Mouse (Mus musculus) embryonic facial prominence, embryonic 10.5 days (tissue): ENCODE measurements around the gene Slc23a3. TPM values are rescaled to one million over a fixed set of nuclear protein-coding genes. Genes with fewer than 3 reads are reported as not detected.

ENCODE experiments used
- DNase-seq: peaks from one replicate; pipeline ENCODE4 v3.0.0-alpha.2; 2017; ENCODE audit warnings: low spot score
- H3K27ac ChIP-seq: fragments of 300-500 bp; sonication (generic); replicated peaks from 2 replicates; pipeline ENCODE4 v1.5.1; 2016; ENCODE audit warnings: mild to moderate bottlenecking
- H3K27me3 ChIP-seq: fragments of 300-500 bp; sonication (generic); replicated peaks from 2 replicates; pipeline ENCODE4 v1.6.1; 2016; ENCODE audit warnings: low read depth, mild to moderate bottlenecking; ENCODE audit not compliant: poor library complexity, severe bottlenecking
- H3K36me3 ChIP-seq: fragments of 300-500 bp; sonication (generic); replicated peaks from 2 replicates; pipeline ENCODE4 v1.6.1; 2016; ENCODE audit warnings: mild to moderate bottlenecking, moderate library complexity
- H3K4me1 ChIP-seq: fragments of 300-500 bp; sonication (generic); 2 replicates; pipeline ENCODE4 v1.6.1; 2016
- H3K4me3 ChIP-seq: fragments of 300-500 bp; sonication (generic); 2 replicates; pipeline ENCODE4 v1.5.1; 2016; ENCODE audit warnings: mild to moderate bottlenecking, moderate library complexity
- H3K9me3 ChIP-seq: fragments of 300-500 bp; sonication (generic); 2 replicates; pipeline ENCODE4 v1.6.1; 2016; ENCODE audit warnings: mild to moderate bottlenecking
- WGBS: fragments of 180-500 bp; shearing (Covaris S2); methylation state at CpG from one replicate; pipeline ENCODE4 v1.1.7; 2016; 5-methylcytosine and 5-hydroxymethylcytosine counted together
- polyA plus RNA-seq: library from polyadenylated mRNA; unstranded; fragments of >200 nt; fragmentation: Nextera tagmentation; extraction: Ambion mirVana; gene quantifications from 2 replicates; pipeline ENCODE4 v1.2.1, GENCODE M21; 2016

Slc23a3 gene
- polyA plus RNA-seq: 0.06 and 0.08 TPM in 2 replicates

DNA sequence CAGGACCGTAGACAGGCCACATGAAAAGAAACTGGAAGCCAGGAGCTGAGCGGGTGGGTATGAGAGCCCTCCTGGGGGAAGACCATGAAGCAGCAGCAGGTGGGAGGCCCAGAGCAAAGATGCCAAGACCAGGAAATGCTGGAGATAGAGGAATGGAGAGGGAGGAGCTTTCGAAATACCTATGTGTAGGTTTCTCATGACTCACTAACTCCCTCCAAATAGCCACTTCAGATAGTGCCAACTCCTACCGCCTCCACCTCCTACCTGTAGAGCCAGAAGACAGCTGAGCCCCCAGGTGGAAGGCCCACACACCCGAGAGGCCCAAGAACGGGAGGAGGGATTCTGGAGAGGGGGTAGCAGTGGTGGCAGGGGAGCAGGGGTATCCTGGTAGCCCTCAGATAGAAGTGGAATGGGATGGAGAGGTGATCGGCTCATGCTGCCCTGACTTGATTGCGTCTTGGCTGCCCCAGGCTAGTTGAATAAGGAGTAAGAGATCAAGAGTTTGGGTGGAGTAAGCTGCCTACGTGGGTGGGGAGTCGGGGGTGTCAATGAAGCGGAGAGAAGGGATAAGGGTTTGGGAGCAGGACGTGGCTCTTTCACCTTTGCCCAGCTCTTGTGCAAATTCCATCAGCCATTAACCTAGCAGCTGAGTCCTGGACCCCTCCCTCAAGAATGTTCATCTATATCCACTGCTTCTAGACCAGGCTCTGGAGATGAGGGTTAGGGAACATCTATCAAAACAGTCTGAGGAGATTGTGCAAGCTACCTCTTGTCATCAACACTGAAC, at the start of gene Slc23a3:
Slc23a3 (minus strand) TSS at position 470 of the 787 bp plus-strand sequence.
- Histone ChIP-seq H3K27ac (no peak within 1 kb of the TSS), H3K9me3 (no peaks in the 10 kb centered on the region), H3K4me1 (no peaks in the 10 kb centered on the region), H3K36me3 (peaks cover 37% of the 10 kb centered on the region), H3K4me3 (no peak within 1 kb of the TSS), H3K27me3 (no peaks in the 10 kb centered on the region)
- WGBS: 68% methylated on average over 12 of the region's 12 CpGs
- no peak for DNase-seq

DNA sequence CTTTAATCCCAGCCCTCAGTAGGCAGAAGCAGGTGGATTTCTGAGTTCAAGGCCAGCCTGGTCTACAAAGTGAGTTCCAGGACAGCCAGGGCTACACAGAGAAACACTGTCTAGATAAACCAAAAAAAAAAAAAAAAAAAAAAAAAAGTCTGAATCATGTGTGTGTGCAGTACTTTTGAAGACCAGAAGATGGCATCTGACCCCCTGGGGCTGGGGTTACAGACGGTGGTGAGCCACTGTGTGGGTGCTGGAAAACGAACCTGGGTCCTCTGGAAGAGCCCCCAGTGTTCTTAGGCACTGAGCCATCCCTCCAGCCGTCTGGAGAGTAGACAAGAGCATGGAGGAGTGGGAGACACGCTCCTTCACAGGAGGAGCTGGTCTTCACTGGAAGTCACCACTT, 48.5 kb upstream of the Slc23a3 start:
- H3K4me3 ChIP-seq: no peak overlapping the region
- no peak overlapping the region for H3K27ac ChIP-seq
- 68% methylated on average over 4 of the region's 4 CpGs for WGBS
- peaks cover 27% of the 10 kb centered on the region for H3K4me1 ChIP-seq
- peaks cover 64% of the 10 kb centered on the region for H3K36me3 ChIP-seq
- H3K27me3 ChIP-seq: no peaks in the 10 kb centered on the region
- DNase-seq: no peak
- H3K9me3 ChIP-seq: no peaks in the 10 kb centered on the region

DNA sequence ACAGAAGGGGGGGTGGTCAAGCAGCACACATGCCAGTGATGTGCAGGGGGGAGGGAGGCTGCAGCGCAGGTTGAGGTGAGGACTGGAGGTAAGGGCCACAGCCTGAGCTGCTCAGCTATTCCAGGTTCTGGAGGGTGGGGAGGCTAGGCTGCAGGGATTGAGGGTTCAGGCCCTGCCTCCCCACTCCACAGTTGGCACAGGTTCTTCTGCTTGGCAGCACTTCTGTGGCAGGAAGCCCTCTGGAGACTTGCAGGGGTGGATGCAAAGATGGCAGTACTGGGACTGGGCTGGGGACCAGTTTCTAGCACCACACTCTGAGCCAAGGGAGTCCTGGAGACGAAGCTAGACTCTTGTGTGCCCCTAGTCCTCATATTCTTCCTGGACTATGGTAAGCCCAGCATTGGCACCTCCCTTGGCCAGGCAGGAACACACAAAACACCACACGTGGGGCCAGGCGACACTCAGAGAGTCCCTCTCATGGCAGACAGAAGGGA, 47.7 kb upstream of the Slc23a3 start:
- Histone ChIP-seq H3K4me1 (peaks cover 27% of the 10 kb centered on the region), H3K27ac (no peak overlapping the region), H3K36me3 (peaks cover 64% of the 10 kb centered on the region), H3K9me3 (no peaks in the 10 kb centered on the region), H3K4me3 (no peak overlapping the region), H3K27me3 (no peaks in the 10 kb centered on the region)
- no peak for DNase-seq
- 83% methylated on average over 4 of the region's 4 CpGs for WGBS

DNA sequence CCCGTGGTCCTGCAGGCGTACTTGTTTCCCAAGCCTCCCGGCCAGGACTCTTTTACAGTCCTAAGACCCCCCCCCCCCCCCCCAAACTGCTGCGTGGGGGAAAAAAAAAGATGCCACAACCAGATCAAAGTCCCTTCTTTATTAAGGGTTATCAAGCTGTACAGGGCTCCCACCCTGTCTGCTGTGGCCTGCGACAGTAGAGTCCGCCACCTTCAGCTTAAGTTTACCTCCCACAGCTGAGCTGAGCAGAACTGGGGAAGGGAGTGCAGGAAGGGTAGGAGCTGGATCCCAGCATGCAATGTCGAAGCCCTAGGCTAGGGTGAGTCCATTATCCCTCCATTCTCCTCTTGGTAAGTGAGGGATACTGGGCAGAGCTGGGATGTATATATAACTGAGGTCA, 47.1 kb upstream of the Slc23a3 start:
- peaks cover 64% of the 10 kb centered on the region for H3K36me3 ChIP-seq
- no peaks in the 10 kb centered on the region for H3K27me3 ChIP-seq
- peak overlapping the region; percentile 81 for H3K4me3 ChIP-seq
- H3K27ac ChIP-seq: peak overlapping the region; percentile 85
- 38% methylated on average over 7 of the region's 7 CpGs for WGBS
- peaks cover 27% of the 10 kb centered on the region for H3K4me1 ChIP-seq
- no peak for DNase-seq
- H3K9me3 ChIP-seq: no peaks in the 10 kb centered on the region

DNA sequence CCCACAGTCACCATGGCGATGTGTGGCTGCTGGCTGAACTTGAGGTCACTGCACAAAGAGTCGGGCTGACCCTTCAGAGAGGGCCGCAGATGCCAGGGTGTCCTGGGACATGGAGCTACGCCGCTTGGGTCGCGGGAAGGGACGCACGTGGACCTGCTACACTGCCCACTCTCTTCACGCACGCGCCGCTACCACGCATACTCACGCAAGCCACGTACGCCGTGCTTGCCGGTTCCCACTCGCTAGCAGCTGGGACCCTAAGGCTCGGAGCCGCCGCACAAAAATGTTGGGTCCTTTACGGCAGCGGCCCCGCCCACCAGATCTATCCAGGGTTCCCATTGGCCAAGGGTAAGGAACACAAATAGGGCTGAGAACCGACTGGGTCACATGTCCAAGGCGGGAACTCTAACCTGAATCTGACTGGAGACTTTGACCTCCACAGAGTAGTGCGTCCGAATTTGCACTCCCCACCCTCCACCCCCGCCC, 46.5 kb upstream of the Slc23a3 start, which contains the start of gene Abcb6:
Abcb6 (minus strand) TSS at position 288 of the 486 bp plus-strand sequence.
- under 1% methylated on average over 31 of the region's 31 CpGs for WGBS
- no peaks in the 10 kb centered on the region for H3K9me3 ChIP-seq

DNA sequence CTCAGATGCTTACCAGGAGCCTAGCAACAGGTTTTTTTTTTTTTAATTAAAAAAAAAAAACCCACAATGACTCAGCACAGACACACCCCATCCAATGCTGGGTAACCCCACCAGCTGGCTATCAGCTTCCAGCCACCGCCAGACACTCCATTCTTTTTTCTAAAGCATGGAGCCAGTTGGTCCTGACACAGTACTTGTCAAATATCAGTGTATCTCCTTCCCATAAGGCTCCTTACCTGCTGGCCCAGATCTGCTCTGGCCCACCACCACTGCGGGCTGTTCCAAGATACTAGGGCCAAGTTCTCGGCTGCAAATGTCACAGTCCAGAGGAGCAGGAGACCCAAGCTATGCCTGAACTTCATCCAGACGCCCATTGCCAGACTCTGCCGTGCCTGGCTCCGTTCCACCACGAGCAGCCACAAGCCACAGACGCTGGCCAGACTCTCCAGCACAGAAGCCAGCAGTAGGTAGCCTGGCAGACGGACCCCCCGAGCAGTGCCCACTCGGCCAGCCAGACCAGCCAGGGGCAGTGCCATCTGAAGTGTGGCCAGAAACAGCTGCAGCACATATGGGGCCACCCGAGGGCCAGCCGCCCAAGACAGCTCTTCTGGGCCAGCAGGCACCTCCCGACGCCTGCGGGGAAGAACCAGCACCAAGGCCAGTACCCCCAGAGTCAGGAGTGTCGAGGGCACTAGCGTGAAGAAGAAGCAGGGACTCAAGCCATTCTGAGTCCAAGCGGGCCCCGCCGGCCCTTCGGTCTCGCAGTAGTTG, 45.8 kb upstream of the Slc23a3 start:
- no peak for DNase-seq
- Histone ChIP-seq H3K4me3 (peak overlapping the region; percentile 81), H3K27me3 (no peaks in the 10 kb centered on the region), H3K27ac (peak overlapping the region; percentile 85), H3K9me3 (no peaks in the 10 kb centered on the region), H3K4me1 (peaks cover 27% of the 10 kb centered on the region), H3K36me3 (peaks cover 64% of the 10 kb centered on the region)
- WGBS: 12% methylated on average over 23 of the region's 23 CpGs

More for the DNA sequence above, 46.5 kb upstream of the Slc23a3 start, which contains the start of gene Abcb6:
- Histone ChIP-seq H3K27me3 (no peaks in the 10 kb centered on the region), H3K27ac (peak within 1 kb of the TSS; percentile 85), H3K36me3 (peaks cover 64% of the 10 kb centered on the region), H3K4me3 (peak within 1 kb of the TSS; percentile 81), H3K4me1 (peaks cover 27% of the 10 kb centered on the region)
- DNase-seq: peak; percentile 94

DNA sequence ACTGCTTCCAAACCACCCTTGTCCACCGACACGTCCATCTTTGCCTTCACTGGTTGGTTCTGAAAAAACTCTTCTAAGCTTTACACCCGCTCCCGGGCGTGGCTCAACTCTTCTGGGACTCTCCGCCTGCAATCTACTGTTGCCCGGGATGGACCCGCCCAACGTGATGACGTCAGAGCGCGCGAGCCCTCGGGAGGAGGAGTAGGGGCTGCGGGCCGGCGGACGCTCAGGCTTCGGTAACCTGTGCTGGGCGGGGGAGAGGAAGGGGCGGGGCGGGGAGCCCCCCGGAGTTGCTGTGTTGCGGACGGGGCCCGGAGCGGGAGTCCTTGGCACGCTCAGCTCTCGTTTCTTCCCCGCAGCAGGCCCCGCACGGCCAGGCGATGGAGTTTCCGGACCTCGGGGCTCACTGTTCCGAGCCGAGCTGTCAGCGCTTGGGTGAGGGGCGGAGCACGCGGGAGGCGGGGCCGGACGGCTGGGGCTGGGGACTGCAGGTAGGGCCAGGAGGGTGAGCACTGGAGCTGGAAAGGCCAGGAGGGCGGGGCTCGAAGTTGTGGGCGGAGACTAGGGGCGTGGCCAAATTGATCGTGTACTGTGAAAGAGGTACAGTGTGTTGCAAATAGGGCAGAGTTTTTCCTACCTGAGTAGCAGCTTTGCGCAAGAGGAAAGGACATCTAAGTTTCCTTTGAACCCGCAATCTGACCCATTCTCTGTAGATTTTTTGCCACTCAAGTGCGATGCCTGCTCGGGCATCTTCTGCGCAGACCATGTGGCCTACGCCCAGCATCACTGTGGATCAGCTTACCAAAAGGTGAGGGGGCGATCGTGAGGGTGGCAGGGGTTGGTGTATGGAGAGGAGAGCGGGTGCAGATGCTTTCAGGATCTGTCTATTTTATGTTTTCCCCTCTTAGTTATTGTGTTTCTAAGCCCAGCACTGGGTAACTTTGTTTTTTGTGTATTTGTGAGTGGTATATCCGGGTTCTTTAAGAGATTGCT, 35.1 kb upstream of the Slc23a3 start, which contains the start of gene Zfand2b:
Zfand2b (plus strand) TSS at position 175 of the 993 bp plus-strand sequence.
- H3K36me3 ChIP-seq: peaks cover 41% of the 10 kb centered on the region
- under 1% methylated on average over 59 of the region's 59 CpGs for WGBS
- H3K27me3 ChIP-seq: no peaks in the 10 kb centered on the region
- no peaks in the 10 kb centered on the region for H3K9me3 ChIP-seq
- peaks cover 15% of the 10 kb centered on the region for H3K4me1 ChIP-seq
- peak; percentile 98 for DNase-seq
- peak within 1 kb of the TSS; percentile 88 for H3K27ac ChIP-seq
- H3K4me3 ChIP-seq: peak within 1 kb of the TSS; percentile 79

DNA sequence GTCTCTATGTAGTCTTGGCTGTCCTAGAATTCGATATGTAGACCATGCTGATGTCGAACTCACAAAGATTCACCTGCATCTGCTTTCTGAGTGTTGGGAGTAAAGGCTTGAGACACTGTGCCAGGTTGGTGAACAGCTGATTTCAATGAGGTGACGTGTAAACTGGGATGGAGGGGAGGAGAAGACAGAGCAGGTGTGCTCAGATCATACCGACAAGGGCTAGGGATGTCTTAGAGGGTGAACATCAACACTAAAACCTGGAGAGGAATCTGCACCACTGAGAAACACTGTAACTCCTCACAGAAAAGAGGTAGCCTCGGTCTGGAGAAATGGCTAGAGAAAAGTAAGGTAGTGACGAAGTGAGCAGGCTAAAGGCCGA, 34.4 kb upstream of the Slc23a3 start:
- no peak for DNase-seq
- no peaks in the 10 kb centered on the region for H3K27me3 ChIP-seq
- WGBS: 11% methylated on average over 7 of the region's 7 CpGs
- H3K4me1 ChIP-seq: peaks cover 15% of the 10 kb centered on the region
- no peaks in the 10 kb centered on the region for H3K9me3 ChIP-seq
- H3K27ac ChIP-seq: peak overlapping the region; percentile 88
- peaks cover 34% of the 10 kb centered on the region for H3K36me3 ChIP-seq
- peak overlapping the region; percentile 79 for H3K4me3 ChIP-seq

DNA sequence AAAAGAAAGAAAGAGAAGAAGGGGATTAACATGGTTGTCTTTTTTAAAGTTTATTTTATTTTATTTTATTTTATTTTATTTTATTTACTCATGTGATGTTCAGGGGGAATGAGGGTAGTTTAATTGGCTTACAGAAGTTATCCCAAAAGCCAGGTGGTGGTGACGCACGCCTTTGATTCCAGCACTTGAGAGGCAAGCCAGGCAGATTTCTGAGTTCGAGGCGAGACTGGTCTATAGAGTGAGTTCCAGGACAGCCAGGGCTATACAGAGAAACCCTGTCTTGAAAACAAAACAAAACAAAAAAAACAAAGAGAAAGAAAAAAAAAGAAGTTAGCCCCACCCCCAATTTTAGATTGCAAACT, 26.5 kb upstream of the Slc23a3 start:
- no peak overlapping the region for H3K4me3 ChIP-seq
- no peak for DNase-seq
- no peaks in the 10 kb centered on the region for H3K36me3 ChIP-seq
- no peaks in the 10 kb centered on the region for H3K4me1 ChIP-seq
- H3K9me3 ChIP-seq: no peaks in the 10 kb centered on the region
- no peak overlapping the region for H3K27ac ChIP-seq
- H3K27me3 ChIP-seq: no peaks in the 10 kb centered on the region
- 84% methylated on average over 4 of the region's 4 CpGs for WGBS

DNA sequence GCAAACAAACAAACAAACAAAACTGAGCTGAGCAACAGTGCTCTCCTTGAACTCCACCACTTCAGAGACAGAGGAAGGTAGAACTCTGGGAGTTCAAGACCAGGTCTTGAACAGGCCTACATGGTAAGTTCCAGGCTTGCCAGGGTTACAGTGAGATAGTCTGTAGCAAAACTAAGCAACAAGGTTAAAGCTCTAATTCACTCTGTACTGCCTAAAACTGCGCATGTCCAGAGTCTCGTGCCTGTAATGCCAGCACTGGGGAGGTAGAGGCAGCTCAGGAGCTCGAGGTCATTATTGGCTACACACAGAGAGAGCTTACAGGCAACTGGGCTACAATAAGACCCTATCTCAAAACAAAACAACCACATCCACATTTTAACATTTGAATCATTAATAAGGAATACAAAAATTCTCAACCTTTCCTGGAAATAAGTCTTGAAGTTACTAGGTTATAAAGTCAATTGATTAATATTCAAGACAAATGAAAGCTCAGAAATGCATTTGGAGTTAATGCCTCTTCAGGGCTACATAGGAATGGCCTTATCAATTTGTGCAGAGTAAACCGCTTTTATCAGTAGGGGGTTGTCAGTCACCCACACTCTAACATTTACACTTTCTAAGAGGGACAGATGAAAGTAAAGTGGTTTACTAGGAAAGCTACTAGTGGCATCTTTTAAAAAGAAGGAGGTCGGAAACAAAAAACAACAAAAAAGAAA, 26.0 kb upstream of the Slc23a3 start:
- no peaks in the 10 kb centered on the region for H3K4me1 ChIP-seq
- no peaks in the 10 kb centered on the region for H3K9me3 ChIP-seq
- H3K27ac ChIP-seq: no peak overlapping the region
- H3K36me3 ChIP-seq: no peaks in the 10 kb centered on the region
- no peaks in the 10 kb centered on the region for H3K27me3 ChIP-seq
- WGBS: 72% methylated on average over 5 of the region's 5 CpGs
- DNase-seq: no peak
- H3K4me3 ChIP-seq: no peak overlapping the region

DNA sequence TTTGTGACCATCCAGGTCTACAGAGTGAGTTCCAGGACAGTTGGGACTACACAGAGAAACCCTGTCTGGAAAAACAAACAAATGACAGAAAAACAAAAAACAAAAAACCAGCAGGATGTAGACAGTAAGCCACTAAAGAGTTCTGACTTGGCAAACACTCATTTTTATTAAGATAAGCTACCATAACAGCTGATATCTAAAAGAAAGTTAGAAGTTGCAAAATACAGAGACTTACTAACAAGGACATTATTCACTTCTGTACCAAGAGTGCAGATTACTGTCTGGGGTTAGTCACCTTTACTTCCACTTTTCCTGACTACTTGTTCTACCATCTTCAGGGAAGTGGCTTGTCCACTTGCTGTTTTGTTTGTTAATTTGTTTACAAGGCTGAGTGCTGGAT, 25.3 kb upstream of the Slc23a3 start:
- DNase-seq: no peak
- Histone ChIP-seq H3K4me1 (no peaks in the 10 kb centered on the region), H3K4me3 (no peak overlapping the region), H3K36me3 (no peaks in the 10 kb centered on the region), H3K9me3 (no peaks in the 10 kb centered on the region), H3K27ac (no peak overlapping the region), H3K27me3 (no peaks in the 10 kb centered on the region)
